Mouse (Mus musculus): Measurements from ENCODE around the gene Sp1.

DNA sequence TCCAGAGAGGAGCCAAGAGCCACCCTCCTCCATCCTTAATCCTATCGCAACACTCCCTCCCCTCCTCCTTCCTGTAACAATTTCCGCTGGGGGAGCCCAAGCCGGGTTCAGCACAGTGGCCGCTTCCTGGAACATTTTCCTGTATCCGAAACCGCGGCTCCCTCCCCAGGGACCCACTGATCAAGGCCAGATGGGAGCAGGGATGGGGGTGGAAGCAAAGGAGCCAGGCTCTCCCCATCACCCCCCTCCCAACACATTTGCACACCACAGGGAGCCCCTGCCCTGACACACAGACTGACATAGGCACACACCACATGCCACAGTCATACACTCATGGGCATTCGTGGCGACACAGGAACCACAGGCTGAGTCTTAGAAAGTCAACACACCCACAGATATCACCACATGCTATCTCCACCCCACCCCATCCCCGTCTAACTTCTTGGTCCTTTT is 28.1 kb upstream of the Sp1 start:
- TF ChIP-seq EP300 (optimal IDR thresholded peaks at IDR 0.05) (no peak), CTCF (IDR thresholded peaks at IDR 0.05; ENCODE audit: low read depth) (no peak)

Measured in stomach, postnatal 0 days (tissue).